Mouse (Mus musculus): ENCODE data around the gene Ech1. TPM values are rescaled to one million over a fixed set of nuclear protein-coding genes. Genes with fewer than 3 reads are reported as not detected.

Ech1 gene
- polyA plus RNA-seq, 2 experiments = 165 to 200 TPM

DNA sequence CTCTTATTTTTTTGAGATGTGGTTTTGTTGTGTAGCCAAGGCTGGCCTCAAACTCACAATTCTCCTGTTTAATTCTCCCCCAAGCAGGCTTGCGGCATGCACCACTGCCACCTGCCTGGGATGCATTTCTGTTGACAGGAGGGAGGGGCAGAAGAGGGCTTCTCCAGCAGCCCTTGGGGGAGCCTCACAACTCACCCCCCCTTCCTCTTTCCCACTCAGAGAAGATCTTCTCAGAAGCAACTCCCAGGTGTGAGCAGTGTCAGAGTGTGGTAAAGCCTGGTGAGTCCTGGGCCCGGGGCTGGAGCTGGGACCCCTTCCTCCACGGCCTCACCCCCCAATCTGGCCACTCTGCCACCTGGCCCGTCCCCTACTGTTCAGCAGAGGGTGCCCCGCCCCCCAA lies 39.9 kb upstream of the Ech1 start:
- Histone ChIP-seq H3K4me1 (ENCODE audit: control insufficient read depth, insufficient read depth, low read length) (peaks cover 13% of the 10 kb centered on the region), H3K27ac (replicated peaks; ENCODE audit: low read depth, low read length) (no peak overlapping the region), H3K4me3 (replicated peaks; ENCODE audit: low read length) (no peak overlapping the region), H3K9ac (ENCODE audit: low read depth, low read length, severe bottlenecking) (no peak overlapping the region), H3K9me3 (ENCODE audit: control insufficient read depth, low read length) (no peaks in the 10 kb centered on the region), H3K36me3 (ENCODE audit: control insufficient read depth, insufficient read depth, low read length) (peaks cover 45% of the 10 kb centered on the region), H3K4me2 (replicated peaks; ENCODE audit: low read depth, low read length, severe bottlenecking) (no peak overlapping the region), H3K27me3 (ENCODE audit: control insufficient read depth, insufficient read depth, low read length) (no peaks in the 10 kb centered on the region)
- TF ChIP-seq POLR2A (IDR thresholded peaks at IDR 0.05; ENCODE audit: borderline replicate concordance, extremely low read depth, insufficient read depth, insufficient read length) = no peak
- WGBS = 72% methylated on average over 5 of the region's 5 CpGs
- DNase-seq (ENCODE audit: low spot score) (no peak), ATAC-seq (ENCODE audit: low FRiP score, low read depth) (no peak)

DNA sequence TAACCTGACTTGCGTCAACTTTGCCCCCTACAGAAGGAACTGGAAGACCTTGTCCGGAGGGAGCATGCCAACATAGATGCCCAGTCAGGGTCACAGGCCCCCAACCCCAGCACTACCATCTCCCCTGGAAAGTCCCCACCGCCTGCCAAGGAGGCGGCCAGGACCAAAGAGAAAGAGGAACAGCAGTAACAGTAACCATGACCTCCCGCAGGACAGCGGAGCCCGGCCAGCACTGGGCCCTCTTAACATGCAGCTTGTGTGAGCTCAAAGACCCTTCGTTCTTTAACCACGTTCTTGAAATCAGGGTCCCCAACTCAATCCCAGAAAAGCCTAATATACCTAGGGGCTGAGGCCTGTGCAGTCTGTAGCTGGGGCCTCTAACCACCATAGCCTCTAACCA lies 37.1 kb upstream of the Ech1 start:
- ATAC-seq (ENCODE audit: low FRiP score, low read depth) = no peak
- H3K4me3 ChIP-seq (replicated peaks; ENCODE audit: low read length) = no peak overlapping the region
- DNase-seq (ENCODE audit: low spot score) = no peak
- no peak overlapping the region for H3K27ac ChIP-seq (replicated peaks; ENCODE audit: low read depth, low read length)
- H3K36me3 ChIP-seq (ENCODE audit: control insufficient read depth, insufficient read depth, low read length) = peaks cover 40% of the 10 kb centered on the region
- TF ChIP-seq POLR2A (IDR thresholded peaks at IDR 0.05; ENCODE audit: borderline replicate concordance, extremely low read depth, insufficient read depth, insufficient read length) = no peak
- H3K4me2 ChIP-seq (replicated peaks; ENCODE audit: low read depth, low read length, severe bottlenecking) = no peak overlapping the region
- H3K9ac ChIP-seq (ENCODE audit: low read depth, low read length, severe bottlenecking) = no peak overlapping the region
- 92% methylated on average over 8 of the region's 9 CpGs for WGBS
- H3K27me3 ChIP-seq (ENCODE audit: control insufficient read depth, insufficient read depth, low read length) = no peaks in the 10 kb centered on the region
- H3K9me3 ChIP-seq (ENCODE audit: control insufficient read depth, low read length) = no peaks in the 10 kb centered on the region
- H3K4me1 ChIP-seq (ENCODE audit: control insufficient read depth, insufficient read depth, low read length) = peaks cover 8% of the 10 kb centered on the region

DNA sequence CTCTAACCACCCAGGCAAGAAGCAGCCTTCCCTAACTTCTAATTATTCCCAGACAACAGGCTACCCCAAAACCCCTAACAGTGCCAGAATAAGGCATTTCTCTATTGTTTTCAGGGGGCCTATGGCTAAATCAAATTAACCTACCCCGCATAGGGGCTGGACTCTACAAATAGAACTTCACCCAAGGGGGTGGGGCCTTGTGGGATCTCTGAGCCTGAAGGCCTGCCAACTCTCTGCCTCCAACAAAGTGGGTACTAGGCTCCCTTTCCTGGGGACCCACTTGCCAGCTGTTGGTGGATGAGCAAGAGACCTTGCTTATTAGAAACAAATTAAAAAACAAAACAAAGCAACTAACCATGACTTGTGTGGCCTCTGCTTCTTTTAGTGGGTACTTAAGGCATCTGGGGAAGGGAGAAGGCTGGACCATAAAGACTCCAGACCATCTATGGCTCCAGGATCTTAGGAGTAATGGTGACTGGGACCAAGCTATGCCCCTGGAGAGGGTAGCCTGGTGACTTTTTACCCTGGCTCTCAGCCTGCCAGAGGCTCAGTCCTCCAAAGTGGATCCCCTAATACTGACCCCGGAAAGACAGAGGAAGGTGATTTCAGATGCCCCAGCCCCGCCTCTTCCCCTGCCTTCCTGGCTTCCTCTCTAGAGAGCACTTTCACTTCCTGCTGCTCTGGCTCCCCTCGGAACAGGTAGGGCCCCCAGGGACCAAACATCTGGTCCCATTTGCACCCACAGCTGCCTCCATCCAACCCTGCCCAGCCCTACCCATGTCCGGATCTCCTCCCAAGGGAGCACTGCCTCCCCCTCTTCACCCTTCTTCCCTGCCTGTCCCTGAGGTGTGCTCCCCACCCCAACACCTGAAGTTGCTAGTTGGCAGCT lies 36.5 kb upstream of the Ech1 start, which contains the start of gene Rinl:
Rinl (plus strand) TSS at position 663 of the 889 bp plus-strand sequence.
- ATAC-seq (ENCODE audit: low FRiP score, low read depth) (no peak), DNase-seq (ENCODE audit: low spot score) (no peak)
- Histone ChIP-seq H3K27ac (replicated peaks; ENCODE audit: low read depth, low read length) (peak within 1 kb of the TSS; percentile 71; the same call in 1 of the 2 replicates), H3K36me3 (ENCODE audit: control insufficient read depth, insufficient read depth, low read length) (peaks cover 33% of the 10 kb centered on the region), H3K9ac (ENCODE audit: low read depth, low read length, severe bottlenecking) (no peak within 1 kb of the TSS), H3K4me3 (replicated peaks; ENCODE audit: low read length) (no peak within 1 kb of the TSS), H3K27me3 (ENCODE audit: control insufficient read depth, insufficient read depth, low read length) (no peaks in the 10 kb centered on the region), H3K9me3 (ENCODE audit: control insufficient read depth, low read length) (no peaks in the 10 kb centered on the region), H3K4me2 (replicated peaks; ENCODE audit: low read depth, low read length, severe bottlenecking) (no peak within 1 kb of the TSS), H3K4me1 (ENCODE audit: control insufficient read depth, insufficient read depth, low read length) (peaks cover 8% of the 10 kb centered on the region)
- WGBS = 55% methylated on average over 5 of the region's 5 CpGs
- no peak for TF ChIP-seq POLR2A (IDR thresholded peaks at IDR 0.05; ENCODE audit: borderline replicate concordance, extremely low read depth, insufficient read depth, insufficient read length)

DNA sequence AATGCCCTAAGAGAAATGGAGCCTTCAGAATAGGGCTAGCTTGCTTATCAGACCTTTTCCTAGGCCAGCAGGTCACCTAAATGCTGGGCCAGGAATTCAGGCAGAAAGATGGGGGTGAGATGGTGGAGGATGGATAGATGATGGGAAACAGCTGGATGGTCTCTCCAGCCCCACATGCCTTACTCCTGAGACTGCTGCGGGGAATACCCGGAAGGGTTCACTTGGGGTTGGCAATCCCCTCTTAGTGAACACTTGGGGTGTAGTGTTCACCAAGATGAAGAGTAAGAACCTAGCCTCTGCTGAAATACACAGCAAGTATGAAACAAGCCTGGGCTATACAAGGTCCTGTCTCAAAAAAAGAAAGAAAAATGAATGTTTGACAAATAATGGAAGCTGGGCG lies 35.8 kb upstream of the Ech1 start:
- DNase-seq (ENCODE audit: low spot score) = no peak
- Histone ChIP-seq H3K27me3 (ENCODE audit: control insufficient read depth, insufficient read depth, low read length) (no peaks in the 10 kb centered on the region), H3K27ac (replicated peaks; ENCODE audit: low read depth, low read length) (peak overlapping the region; percentile 71; the same call in 1 of the 2 replicates), H3K9me3 (ENCODE audit: control insufficient read depth, low read length) (no peaks in the 10 kb centered on the region), H3K4me3 (replicated peaks; ENCODE audit: low read length) (no peak overlapping the region), H3K4me2 (replicated peaks; ENCODE audit: low read depth, low read length, severe bottlenecking) (no peak overlapping the region), H3K4me1 (ENCODE audit: control insufficient read depth, insufficient read depth, low read length) (peaks cover 8% of the 10 kb centered on the region), H3K36me3 (ENCODE audit: control insufficient read depth, insufficient read depth, low read length) (peaks cover 29% of the 10 kb centered on the region), H3K9ac (ENCODE audit: low read depth, low read length, severe bottlenecking) (no peak overlapping the region)
- no peak for ATAC-seq (ENCODE audit: low FRiP score, low read depth)
- WGBS = 52% methylated on average over 3 of the region's 3 CpGs
- no peak for TF ChIP-seq POLR2A (IDR thresholded peaks at IDR 0.05; ENCODE audit: borderline replicate concordance, extremely low read depth, insufficient read depth, insufficient read length)

DNA sequence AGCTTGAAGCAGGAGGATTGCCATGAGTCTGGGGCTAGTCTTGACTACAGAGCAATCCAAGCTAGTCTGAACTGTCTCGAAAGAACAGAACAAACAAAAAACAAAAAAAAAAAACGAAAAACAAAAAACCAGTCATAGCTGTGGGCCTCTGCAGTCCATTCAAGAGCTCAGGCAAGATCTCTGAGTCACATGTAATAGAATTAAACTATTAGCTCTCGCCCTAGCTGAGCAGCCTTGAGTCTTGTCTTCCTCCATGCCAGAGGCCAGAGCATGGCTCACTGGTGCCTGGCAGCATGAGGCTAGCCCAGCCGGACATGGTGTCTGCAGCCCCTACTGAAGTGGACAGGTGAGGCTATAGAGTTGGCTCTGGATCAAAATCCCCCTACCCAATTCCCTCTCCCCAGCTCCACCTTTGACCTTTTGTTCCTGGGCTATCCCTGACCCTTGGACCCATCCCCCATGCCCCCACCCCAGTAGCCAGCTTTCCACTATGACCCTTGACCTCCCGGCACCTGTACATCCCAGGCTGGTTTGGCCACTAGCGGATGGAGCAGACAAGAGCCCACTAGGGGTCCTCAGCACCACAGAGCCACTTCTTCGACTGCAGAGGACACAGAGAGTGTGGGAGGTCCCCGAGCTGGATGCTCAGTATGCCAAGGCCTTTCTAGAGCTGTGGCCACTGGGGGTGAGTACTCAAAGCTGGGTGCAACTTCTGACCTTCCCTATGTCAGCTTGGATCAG lies 34.8 kb upstream of the Ech1 start:
- WGBS = 55% methylated on average over 8 of the region's 8 CpGs
- Histone ChIP-seq H3K9ac (ENCODE audit: low read depth, low read length, severe bottlenecking) (no peak overlapping the region), H3K36me3 (ENCODE audit: control insufficient read depth, insufficient read depth, low read length) (peaks cover 22% of the 10 kb centered on the region)

More for the DNA sequence above, 34.8 kb upstream of the Ech1 start:
- Histone ChIP-seq H3K4me1 (ENCODE audit: control insufficient read depth, insufficient read depth, low read length) (peaks cover 8% of the 10 kb centered on the region), H3K4me2 (replicated peaks; ENCODE audit: low read depth, low read length, severe bottlenecking) (no peak overlapping the region), H3K4me3 (replicated peaks; ENCODE audit: low read length) (no peak overlapping the region), H3K27me3 (ENCODE audit: control insufficient read depth, insufficient read depth, low read length) (no peaks in the 10 kb centered on the region), H3K9me3 (ENCODE audit: control insufficient read depth, low read length) (no peaks in the 10 kb centered on the region), H3K27ac (replicated peaks; ENCODE audit: low read depth, low read length) (peak overlapping the region; percentile 71; the same call in 1 of the 2 replicates)
- TF ChIP-seq POLR2A (IDR thresholded peaks at IDR 0.05; ENCODE audit: borderline replicate concordance, extremely low read depth, insufficient read depth, insufficient read length) = no peak
- DNase-seq (ENCODE audit: low spot score) (no peak), ATAC-seq (ENCODE audit: low FRiP score, low read depth) (no peak)
